ENCODE assay signal across 10 mouse cellular contexts in genomic region chr15:86363841-86364295, GRCm38 (mm10).
DNase-seq lines count a peak whose midpoint lies in the region; ATAC-seq and TF ChIP-seq lines count a peak whose summit lies in the region.
"Had no signal": no experiment of that assay in that cellular context is flagged by ENCODE, and none has a peak within 500 bp of the region (broad histone marks: within the 10 kb centered on the region; RNA-seq: fewer than 3 reads in every experiment).

No protein-coding gene starts in this region.

- H3K4me2 ChIP-seq in heart, embryonic 11.5 days: no peak overlapping the region
- no peak overlapping the region for H3K4me2 ChIP-seq in forebrain, embryonic 14.5 days (ENCODE audit: low read length)
- H3K4me2 ChIP-seq in liver, embryonic 14.5 days (ENCODE audit: low read depth): no peak overlapping the region
- H3K4me2 ChIP-seq: stomach, embryonic 15.5 days had no signal

- TF ChIP-seq RAD21 in MEL (IDR thresholded peaks at IDR 0.05; ENCODE audit: low read depth, low read length): no peak

- TF ChIP-seq CTCF in MEL (IDR thresholded peaks at IDR 0.05 in 2 of 3, conservative IDR thresholded peaks at IDR 0.05 in 1 of 3; ENCODE audit: control insufficient read depth in 1 of 3, insufficient read depth in 1 of 3, low read depth in 2 of 3, low read length in 3 of 3, poor library complexity in 1 of 3, severe bottlenecking in 1 of 3): no peak
- TF ChIP-seq CTCF in liver, embryonic 14.5 days (IDR thresholded peaks at IDR 0.05; ENCODE audit: low read depth): no peak

- DNase-seq in heart, adult 18-20 months: peak; percentile 7 to 25
- DNase-seq in MEL (ENCODE audit: low read depth, low spot score): peak; percentile 81
- peak; percentile 73 for DNase-seq in forebrain, embryonic 14.5 days (ENCODE audit: low spot score)
- DNase-seq in liver, embryonic 14.5 days (ENCODE audit: low read depth in 3 of 3, low spot score in 3 of 3): peak; percentile 2 to 26 (median 5)
- DNase-seq in ovary, postnatal 14 days (ENCODE audit: low spot score): no peak
- no peak for DNase-seq in adrenal gland, adult 8-10 months

- H3K9ac ChIP-seq in heart, embryonic 11.5 days (ENCODE audit: low read depth, low read length): no peak overlapping the region
- no peak overlapping the region for H3K9ac ChIP-seq in MEL (ENCODE audit: control insufficient read depth, low read depth, low read length, poor library complexity, severe bottlenecking)
- no peak overlapping the region for H3K9ac ChIP-seq in forebrain, embryonic 14.5 days (ENCODE audit: low read length)
- H3K9ac ChIP-seq in liver, embryonic 14.5 days (replicated peaks): no peak overlapping the region
- H3K9ac ChIP-seq: stomach, embryonic 15.5 days had no signal

- no peaks in the 10 kb centered on the region for H3K79me2 ChIP-seq in MEL (ENCODE audit: control insufficient read depth, insufficient read depth, low read length, poor library complexity)

- peaks cover 7% of the 10 kb centered on the region for H3K4me1 ChIP-seq in heart, embryonic 11.5 days (ENCODE audit: control insufficient read depth, insufficient read depth, low read length)
- peaks cover 0 to 4% of the 10 kb centered on the region in 2 experiments; a peak in 1 of 4 replicates for H3K4me1 ChIP-seq in MEL (ENCODE audit: control insufficient read depth in 1 of 2, insufficient read depth in 2 of 2, low read length in 2 of 2)
- H3K4me1 ChIP-seq in forebrain, embryonic 14.5 days (ENCODE audit: control insufficient read depth, insufficient read depth, low read length): peaks cover 38% of the 10 kb centered on the region
- no peaks in the 10 kb centered on the region for H3K4me1 ChIP-seq in liver, embryonic 14.5 days (replicated peaks; ENCODE audit: control insufficient read depth in 2 of 2, insufficient read depth in 2 of 2, low read length in 1 of 2)
- H3K4me1 ChIP-seq: stomach, embryonic 15.5 days had no signal

- TF ChIP-seq POLR2A in MEL (IDR thresholded peaks at IDR 0.05; ENCODE audit: control insufficient read depth in 1 of 2, insufficient read depth in 1 of 2, low read depth in 1 of 2, low read length in 2 of 2, poor library complexity in 1 of 2): no peak

- peak in 1 of 2 experiments; percentile 36; a peak in 1 of 4 replicates for TF ChIP-seq EP300 in MEL (IDR thresholded peaks at IDR 0.05; ENCODE audit: low read depth in 1 of 2, low read length in 2 of 2)
- no peak for TF ChIP-seq EP300 in liver, embryonic 14.5 days (IDR thresholded peaks at IDR 0.05; ENCODE audit: low read depth)

- WGBS in heart, embryonic 11.5 days (ENCODE audit: insufficient replicate concordance): 86% methylated on average over 4 of the region's 4 CpGs
- 41% methylated on average over 4 of the region's 4 CpGs for WGBS in forebrain, embryonic 14.5 days
- WGBS in liver, embryonic 14.5 days (ENCODE audit: insufficient replicate concordance): 46% methylated on average over 4 of the region's 4 CpGs

- no peaks in the 10 kb centered on the region for H3K9me3 ChIP-seq in heart, embryonic 11.5 days (replicated peaks; ENCODE audit: control insufficient read depth, low read length)
- H3K9me3 ChIP-seq in MEL (replicated peaks; ENCODE audit: insufficient read depth, low read length): no peaks in the 10 kb centered on the region
- H3K9me3 ChIP-seq in forebrain, embryonic 14.5 days (replicated peaks; ENCODE audit: control insufficient read depth, low read length): no peaks in the 10 kb centered on the region
- no peaks in the 10 kb centered on the region for H3K9me3 ChIP-seq in liver, embryonic 14.5 days (ENCODE audit: control insufficient read depth, low read length)
- H3K9me3 ChIP-seq: stomach, embryonic 15.5 days had no signal

- H3K27ac ChIP-seq in heart, embryonic 11.5 days (ENCODE audit: low read depth, low read length): no peak overlapping the region
- H3K27ac ChIP-seq in MEL (ENCODE audit: control insufficient read depth, low read depth, low read length): no peak overlapping the region
- peak overlapping the region; percentile 57 for H3K27ac ChIP-seq in forebrain, embryonic 14.5 days (ENCODE audit: low read depth, low read length)
- no peak overlapping the region for H3K27ac ChIP-seq in liver, embryonic 14.5 days
- H3K27ac ChIP-seq: stomach, embryonic 15.5 days had no signal

- H3K4me3 ChIP-seq in heart, embryonic 11.5 days (ENCODE audit: low read depth, low read length): no peak overlapping the region
- H3K4me3 ChIP-seq in MEL (ENCODE audit: control insufficient read depth in 1 of 2, insufficient read depth in 1 of 2, low read depth in 2 of 2, low read length in 2 of 2): no peak overlapping the region
- H3K4me3 ChIP-seq in forebrain, embryonic 14.5 days (ENCODE audit: low read depth, low read length): no peak overlapping the region
- no peak overlapping the region for H3K4me3 ChIP-seq in liver, embryonic 14.5 days (ENCODE audit: insufficient read depth in 1 of 2, low read depth in 2 of 2, low read length in 2 of 2)
- H3K4me3 ChIP-seq: stomach, embryonic 15.5 days had no signal

- H3K27me3 ChIP-seq in heart, embryonic 11.5 days (ENCODE audit: control insufficient read depth, insufficient read depth, low read length): no peaks in the 10 kb centered on the region
- no peaks in the 10 kb centered on the region for H3K27me3 ChIP-seq in MEL (ENCODE audit: control insufficient read depth in 1 of 2, insufficient read depth in 2 of 2, low read length in 2 of 2)
- no peaks in the 10 kb centered on the region for H3K27me3 ChIP-seq in forebrain, embryonic 14.5 days (replicated peaks; ENCODE audit: control insufficient read depth, insufficient read depth, low read length)
- no peaks in the 10 kb centered on the region for H3K27me3 ChIP-seq in liver, embryonic 14.5 days (ENCODE audit: control insufficient read depth, insufficient read depth, low read length)
- H3K27me3 ChIP-seq: stomach, embryonic 15.5 days had no signal

- no peak for ATAC-seq in heart, embryonic 11.5 days (replicated peaks; ENCODE audit: insufficient number of reproducible peaks, low FRiP score, low TSS enrichment)
- ATAC-seq in forebrain, embryonic 14.5 days: peak; percentile 51
- ATAC-seq in liver, embryonic 14.5 days (ENCODE audit: insufficient read depth): no peak
- no peak for ATAC-seq in inflammation-experienced regulatory T-cells, adult 6 months
- ATAC-seq: intestine, embryonic 16.5 days had no signal

- H3K36me3 ChIP-seq in heart, embryonic 11.5 days (ENCODE audit: control insufficient read depth, insufficient read depth, low read length): no peaks in the 10 kb centered on the region
- H3K36me3 ChIP-seq in MEL (ENCODE audit: control insufficient read depth in 1 of 2, insufficient read depth in 2 of 2, low read length in 2 of 2): no peaks in the 10 kb centered on the region
- no peaks in the 10 kb centered on the region for H3K36me3 ChIP-seq in forebrain, embryonic 14.5 days (ENCODE audit: control insufficient read depth, insufficient read depth, low read length)
- no peaks in the 10 kb centered on the region for H3K36me3 ChIP-seq in liver, embryonic 14.5 days (replicated peaks; ENCODE audit: control insufficient read depth, insufficient read depth, low read depth)
- H3K36me3 ChIP-seq: stomach, embryonic 15.5 days had no signal

TF ChIP-seq in MEL, 35 proteins besides CTCF, POLR2A, EP300 and RAD21:
- TF ChIP-seq ZNF384 (IDR thresholded peaks at IDR 0.05; ENCODE audit: low read depth, low read length): no peak
- no peak for TF ChIP-seq USF2 (IDR thresholded peaks at IDR 0.05; ENCODE audit: borderline replicate concordance in 1 of 2, insufficient read depth in 1 of 2, low read depth in 1 of 2, low read length in 2 of 2)
- TF ChIP-seq MEF2A (IDR thresholded peaks at IDR 0.05; ENCODE audit: extremely low read depth, insufficient replicate concordance, low read depth, low read length, poor library complexity, severe bottlenecking): no peak
- TF ChIP-seq KAT2A (conservative IDR thresholded peaks at IDR 0.05; ENCODE audit: low read depth, low read length): no peak
- no peak for TF ChIP-seq POLR2AphosphoS5 (IDR thresholded peaks at IDR 0.05; ENCODE audit: borderline replicate concordance, low read depth, low read length)
- no peak for TF ChIP-seq GATA1 (IDR thresholded peaks at IDR 0.05; ENCODE audit: low read depth, low read length)
- TF ChIP-seq MXI1 (IDR thresholded peaks at IDR 0.05; ENCODE audit: low read depth, low read length): no peak
- no peak for TF ChIP-seq CHD1 (IDR thresholded peaks at IDR 0.05; ENCODE audit: low read depth, low read length)
- no peak for TF ChIP-seq GABPA (IDR thresholded peaks at IDR 0.05; ENCODE audit: low read depth, low read length)
- no peak for TF ChIP-seq NRF1 (IDR thresholded peaks at IDR 0.05; ENCODE audit: insufficient read depth, low read depth, low read length, poor library complexity, severe bottlenecking)
- no peak for TF ChIP-seq SIN3A (IDR thresholded peaks at IDR 0.05; ENCODE audit: low read length)
- TF ChIP-seq MYB (IDR thresholded peaks at IDR 0.05; ENCODE audit: low read depth, low read length): no peak
- TF ChIP-seq JUND (IDR thresholded peaks at IDR 0.05; ENCODE audit: low read depth, low read length): no peak
- TF ChIP-seq BHLHE40 (IDR thresholded peaks at IDR 0.05; ENCODE audit: borderline replicate concordance, low read depth, low read length): no peak
- no peak for TF ChIP-seq MYC (IDR thresholded peaks at IDR 0.05; ENCODE audit: low read depth, low read length)
- no peak for TF ChIP-seq MAX (IDR thresholded peaks at IDR 0.05; ENCODE audit: low read length)
- TF ChIP-seq POLR2AphosphoS2 (IDR thresholded peaks at IDR 0.05; ENCODE audit: low read length): no peak
- TF ChIP-seq MAZ (IDR thresholded peaks at IDR 0.05; ENCODE audit: low read depth, low read length): no peak
- no peak for TF ChIP-seq E2F4 (IDR thresholded peaks at IDR 0.05; ENCODE audit: borderline replicate concordance, low read depth, low read length)
- TF ChIP-seq MAFK (IDR thresholded peaks at IDR 0.05; ENCODE audit: borderline replicate concordance, low read depth, low read length): no peak

Comparison
In these comparisons a context has a peak if more than half of its experiments do, and no peak if none do; other contexts are left out.
1. DNase-seq: peak in heart, adult 18-20 months (2 of 2), MEL (single experiment), forebrain, embryonic 14.5 days (single experiment) and liver, embryonic 14.5 days (3 of 3); none in ovary, postnatal 14 days (single experiment) and adrenal gland, adult 8-10 months (single experiment).